ENCODE assay signal across 8 mouse cellular contexts in genomic region chr10:62651961-62652360, GRCm38 (mm10). TPM values are rescaled to one million over a fixed set of nuclear protein-coding genes. Genes with fewer than 3 reads are reported as not detected.
A peak's percentile ranks its signal among the peaks of the same experiment; 100 is the strongest.
DNase-seq lines count a peak whose midpoint lies in the region; ATAC-seq and TF ChIP-seq lines count a peak whose summit lies in the region.

No protein-coding gene starts in this region.

- H3K4me3 ChIP-seq in heart, embryonic 10.5 days: peak overlapping the region; percentile 89
- H3K4me3 ChIP-seq in ES-Bruce4 (ENCODE audit: low read depth, low read length): peak overlapping the region; percentile 75
- H3K4me3 ChIP-seq in forebrain, embryonic 15.5 days: peak overlapping the region; percentile 91
- H3K4me3 ChIP-seq in liver, embryonic 14.5 days (ENCODE audit: insufficient read depth in 1 of 2, low read depth in 2 of 2, low read length in 2 of 2): peak overlapping the region; percentile 86 to 98

- WGBS in heart, embryonic 10.5 days: 24% methylated on average over 3 of the region's 3 CpGs
- WGBS in forebrain, embryonic 15.5 days: 14% methylated on average over 3 of the region's 3 CpGs
- 22% methylated on average over 3 of the region's 3 CpGs for WGBS in liver, embryonic 14.5 days (ENCODE audit: insufficient replicate concordance)

- no peak for TF ChIP-seq EP300 in ES-Bruce4 (IDR thresholded peaks at IDR 0.05; ENCODE audit: insufficient read depth, low read depth, low read length)
- no peak for TF ChIP-seq EP300 in liver, embryonic 14.5 days (IDR thresholded peaks at IDR 0.05; ENCODE audit: low read depth)

- intact Hi-C loops in heart, postnatal 36 days (cut with DNase I): loop anchor here (2.0 to 5.0 kb wide), 3 partner anchors 13 to 165 kb away; partner anchors contain the start of genes Ddx21 and Vps26a

- peak overlapping the region; percentile 69 for H3K9ac ChIP-seq in ES-Bruce4 (ENCODE audit: low read depth, poor library complexity, severe bottlenecking)
- H3K9ac ChIP-seq in forebrain, embryonic 15.5 days (replicated peaks): peak overlapping the region; percentile 90
- H3K9ac ChIP-seq in liver, embryonic 14.5 days (replicated peaks): peak overlapping the region; percentile 89

- no peak for DNase-seq in heart, embryonic 10.5 days (ENCODE audit: low spot score)
- DNase-seq in heart, postnatal 36 days: no peak
- no peak for DNase-seq in liver, embryonic 14.5 days (ENCODE audit: low read depth in 3 of 3, low spot score in 3 of 3)
- DNase-seq in frontal cortex, postnatal 10 days (ENCODE audit: low spot score in 2 of 2): no peak
- no peak for DNase-seq in urinary bladder, postnatal 4 days (ENCODE audit: low spot score in 2 of 2)

- peaks cover 6% of the 10 kb centered on the region for H3K36me3 ChIP-seq in heart, embryonic 10.5 days
- no peaks in the 10 kb centered on the region; the same call in 1 of the 2 replicates for H3K36me3 ChIP-seq in ES-Bruce4 (ENCODE audit: control insufficient read depth, insufficient read depth, low read length, poor library complexity, severe bottlenecking)
- peaks cover 4% of the 10 kb centered on the region; the same call in 1 of the 2 replicates for H3K36me3 ChIP-seq in forebrain, embryonic 15.5 days
- H3K36me3 ChIP-seq in liver, embryonic 14.5 days (replicated peaks; ENCODE audit: control insufficient read depth, insufficient read depth, low read depth): no peaks in the 10 kb centered on the region

- peak overlapping the region; percentile 46 for H3K4me2 ChIP-seq in forebrain, embryonic 15.5 days (replicated peaks)
- peak overlapping the region; percentile 93 for H3K4me2 ChIP-seq in liver, embryonic 14.5 days (ENCODE audit: low read depth)

- no peak for TF ChIP-seq POLR2A in ES-Bruce4 (IDR thresholded peaks at IDR 0.05; ENCODE audit: insufficient read depth, low read length)

- H3K4me1 ChIP-seq in heart, embryonic 10.5 days: peaks cover 10% of the 10 kb centered on the region; the same call in 1 of the 2 replicates
- H3K4me1 ChIP-seq in ES-Bruce4 (ENCODE audit: control insufficient read depth, insufficient read depth, low read length): no peaks in the 10 kb centered on the region
- peaks cover 20% of the 10 kb centered on the region for H3K4me1 ChIP-seq in forebrain, embryonic 15.5 days
- H3K4me1 ChIP-seq in liver, embryonic 14.5 days (replicated peaks; ENCODE audit: control insufficient read depth in 2 of 2, insufficient read depth in 2 of 2, low read length in 1 of 2): peaks cover 3 to 6% of the 10 kb centered on the region in 2 experiments

- no peaks in the 10 kb centered on the region for H3K27me3 ChIP-seq in heart, embryonic 10.5 days (ENCODE audit: insufficient read depth, poor library complexity, severe bottlenecking)
- no peaks in the 10 kb centered on the region for H3K27me3 ChIP-seq in ES-Bruce4 (ENCODE audit: control insufficient read depth, insufficient read depth, low read length, poor library complexity, severe bottlenecking)
- no peaks in the 10 kb centered on the region for H3K27me3 ChIP-seq in forebrain, embryonic 15.5 days
- H3K27me3 ChIP-seq in liver, embryonic 14.5 days (ENCODE audit: control insufficient read depth, insufficient read depth, low read length): no peaks in the 10 kb centered on the region

- no peak for TF ChIP-seq CTCF in ES-Bruce4 (IDR thresholded peaks at IDR 0.05; ENCODE audit: low read depth, low read length)
- no peak for TF ChIP-seq CTCF in liver, embryonic 14.5 days (IDR thresholded peaks at IDR 0.05; ENCODE audit: low read depth)

- no peak for ATAC-seq in forebrain, embryonic 15.5 days (replicated peaks)
- no peak for ATAC-seq in liver, embryonic 14.5 days (ENCODE audit: insufficient read depth)
- no peak for ATAC-seq in megakaryocyte progenitor cell, adult 5-6 weeks (replicated peaks; ENCODE audit: poor library complexity)

- peak overlapping the region; percentile 94 for H3K27ac ChIP-seq in heart, embryonic 10.5 days
- peak overlapping the region; percentile 19; the same call in 1 of the 2 replicates for H3K27ac ChIP-seq in ES-Bruce4 (ENCODE audit: insufficient read depth, low read length)
- H3K27ac ChIP-seq in forebrain, embryonic 15.5 days (replicated peaks): peak overlapping the region; percentile 93
- peak overlapping the region; percentile 67 for H3K27ac ChIP-seq in liver, embryonic 14.5 days

- no peaks in the 10 kb centered on the region for H3K9me3 ChIP-seq in heart, embryonic 10.5 days
- H3K9me3 ChIP-seq in ES-Bruce4 (replicated peaks; ENCODE audit: control insufficient read depth, insufficient read depth, low read length, poor library complexity, severe bottlenecking): no peaks in the 10 kb centered on the region
- H3K9me3 ChIP-seq in forebrain, embryonic 15.5 days: no peaks in the 10 kb centered on the region
- no peaks in the 10 kb centered on the region for H3K9me3 ChIP-seq in liver, embryonic 14.5 days (ENCODE audit: control insufficient read depth, low read length)

RNA-seq across cellular contexts. Expression of gene Ddx50, which starts 0.9 kb away (rescaled TPM):
- polyA plus RNA-seq in heart, embryonic 10.5 days (2016; fragmentation: Nextera tagmentation; extraction: Ambion mirVana): 105 and 114 TPM in 2 replicates
- total RNA-seq in heart, postnatal 36 days (2021): 10 to 100 TPM; 47.3 to 49.1 TPM
- 96.5 and 115 TPM in 2 replicates for polyA plus RNA-seq in ES-Bruce4 (2011; ENCODE audit: insufficient read depth, insufficient read length, low read depth, missing spikeins)
- polyA plus RNA-seq in forebrain, embryonic 15.5 days (2015; fragmentation: Nextera tagmentation; extraction: Ambion mirVana): 107 and 108 TPM in 2 replicates
- 9.9 and 22.7 TPM in 2 replicates for polyA plus RNA-seq in liver, embryonic 14.5 days (2012; rRNA removed)
- 36.7 and 41.0 TPM in 2 replicates for polyA plus RNA-seq in liver, embryonic 14.5 days (2014; fragmentation: Nextera tagmentation; extraction: Ambion mirVana)
- 112 and 121 TPM in 2 replicates for total RNA-seq in megakaryocyte progenitor cell, adult 5-6 weeks (2015)
- total RNA-seq in megakaryocyte progenitor cell, adult 5-6 weeks (2017): 98.4 and 111 TPM in 2 replicates

RNA-seq across cellular contexts. Expression of gene Ddx21, which starts 49.9 kb away (rescaled TPM):
- polyA plus RNA-seq in heart, embryonic 10.5 days (2016; fragmentation: Nextera tagmentation; extraction: Ambion mirVana): 20.5 and 26.4 TPM in 2 replicates
- total RNA-seq in heart, postnatal 36 days (2021): 10 to 100 TPM; 27.6 to 29.9 TPM
- 170 and 179 TPM in 2 replicates for polyA plus RNA-seq in ES-Bruce4 (2011; ENCODE audit: insufficient read depth, insufficient read length, low read depth, missing spikeins)
- polyA plus RNA-seq in forebrain, embryonic 15.5 days (2015; fragmentation: Nextera tagmentation; extraction: Ambion mirVana): 19.0 and 21.6 TPM in 2 replicates
- 17.7 and 31.5 TPM in 2 replicates for polyA plus RNA-seq in liver, embryonic 14.5 days (2012; rRNA removed)
- 19.2 and 20.3 TPM in 2 replicates for polyA plus RNA-seq in liver, embryonic 14.5 days (2014; fragmentation: Nextera tagmentation; extraction: Ambion mirVana)
- 115 and 119 TPM in 2 replicates for total RNA-seq in megakaryocyte progenitor cell, adult 5-6 weeks (2015)
- 148 and 187 TPM in 2 replicates for total RNA-seq in megakaryocyte progenitor cell, adult 5-6 weeks (2017)

Comparison
In these comparisons a context has a peak if more than half of its experiments do, and no peak if none do; other contexts are left out.
1. H3K27ac ChIP-seq: peak in every context shown above with its lines; median percentile 94 in heart, embryonic 10.5 days; 93 in forebrain, embryonic 15.5 days; 67 in liver, embryonic 14.5 days; 19 in ES-Bruce4.